Comparison of ENCODE assay signal across 11 mouse cellular contexts in the genomic region with DNA sequence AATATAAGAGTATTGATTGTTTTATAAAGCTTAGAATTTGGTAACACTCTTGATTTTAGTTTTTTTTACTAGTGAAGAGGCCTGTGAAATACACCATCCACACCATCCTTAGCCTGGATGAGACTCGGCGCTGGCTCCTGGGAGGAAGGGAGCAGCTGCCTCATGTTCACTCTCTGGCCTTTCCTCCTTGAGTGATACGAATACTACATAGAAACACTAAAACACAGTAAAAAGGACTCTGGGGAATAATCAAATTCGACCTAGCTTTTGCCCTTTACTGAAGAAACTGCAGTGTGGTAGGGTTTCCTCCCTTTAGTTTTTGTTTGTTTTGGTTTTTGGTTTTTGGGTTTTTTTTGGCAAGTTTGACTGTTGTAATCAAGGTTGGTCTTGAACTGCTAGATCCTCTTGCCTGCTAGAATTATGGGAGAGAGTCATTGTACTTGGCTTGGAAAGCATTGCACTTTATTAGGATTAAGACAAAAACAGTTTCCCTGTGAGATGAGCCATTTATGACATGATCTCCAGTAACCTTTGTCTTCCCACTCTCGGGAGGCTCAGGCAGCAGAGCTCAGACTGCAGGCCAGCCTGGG. TPM values are rescaled to one million over a fixed set of nuclear protein-coding genes. Genes with fewer than 3 reads are reported as not detected.
"Had no signal": no experiment of that assay in that cellular context is flagged by ENCODE, and none has a peak within 500 bp of the region (broad histone marks: within the 10 kb centered on the region; RNA-seq: fewer than 3 reads in every experiment).

No protein-coding gene starts in this region.

- H3K9me3 ChIP-seq: limb, embryonic 12.5 days; midbrain, embryonic 13.5 days; neural tube, embryonic 15.5 days had no signal

- H3K9ac ChIP-seq: limb, embryonic 12.5 days; liver, embryonic 14.5 days; midbrain, embryonic 13.5 days; neural tube, embryonic 15.5 days had no signal

- ATAC-seq: inflammation-experienced regulatory T-cells, adult 6 months; intestine, postnatal 0 days; midbrain, embryonic 13.5 days had no signal

- H3K4me1 ChIP-seq: midbrain, embryonic 13.5 days; neural tube, embryonic 15.5 days had no signal

- DNase-seq: lung, adult 18-20 months; lung, postnatal 36 days; thymus, postnatal 36 days had no signal

- H3K27me3 ChIP-seq: limb, embryonic 12.5 days; midbrain, embryonic 13.5 days; neural tube, embryonic 15.5 days had no signal

- H3K4me2 ChIP-seq: limb, embryonic 12.5 days; midbrain, embryonic 13.5 days; neural tube, embryonic 15.5 days had no signal

- H3K27ac ChIP-seq: left cerebral cortex, adult 2 months; limb, embryonic 12.5 days; liver, embryonic 14.5 days; midbrain, embryonic 13.5 days; neural tube, embryonic 15.5 days had no signal

- H3K4me3 ChIP-seq: left cerebral cortex, adult 2 months; limb, embryonic 12.5 days; midbrain, embryonic 13.5 days; myocyte; neural tube, embryonic 15.5 days had no signal

RNA-seq across cellular contexts. Expression of a gene that starts 47.0 kb away (rescaled TPM):
- polyA plus RNA-seq: inflammation-experienced regulatory T-cells, adult 6 months had no signal
